Mouse (Mus musculus) brain, embryonic 14.5 days (tissue): ENCODE results near the gene Cnrip1. TPM values are rescaled to one million over a fixed set of nuclear protein-coding genes. Genes with fewer than 3 reads are reported as not detected.
A peak's percentile ranks its signal among the peaks of the same experiment; 100 is the strongest.
"Not testable (repeated sequence)": the region's sequence is repeated elsewhere in the genome, so short reads cannot be mapped to it uniquely, and the experiment has no call there.

Source experiments
- DNase-seq: peaks from one replicate; pipeline ENCODE4 v3.0.0-alpha.2; 2011; ENCODE audit warnings: low read depth
- CTCF ChIP-seq: fragments of 200-500 bp; IDR thresholded peaks from 2 replicates; pipeline ENCODE4 v1.5.1; 2012; ENCODE audit warnings: inconsistent platforms, mild to moderate bottlenecking, moderate library complexity, borderline replicate concordance; ENCODE audit not compliant: insufficient read depth, insufficient read length; ENCODE audit errors: extremely low read depth
- POLR2A ChIP-seq: fragments of 200-500 bp; IDR thresholded peaks from 2 replicates; pipeline ENCODE4 v1.6.1; 2012; ENCODE audit warnings: mild to moderate bottlenecking, inconsistent platforms, borderline replicate concordance; ENCODE audit not compliant: poor library complexity, insufficient read depth, insufficient read length, severe bottlenecking; ENCODE audit errors: extremely low read depth
- polyA plus RNA-seq: library from polyadenylated mRNA; depleted of rRNA; stranded (reverse); fragments of >200 nt; gene quantifications from 2 replicates; pipeline ENCODE4 v1.2.3, GENCODE M21; 2012; rRNA removed

The Cnrip1 gene
- polyA plus RNA-seq, result 104 and 132 TPM in 2 replicates

DNA sequence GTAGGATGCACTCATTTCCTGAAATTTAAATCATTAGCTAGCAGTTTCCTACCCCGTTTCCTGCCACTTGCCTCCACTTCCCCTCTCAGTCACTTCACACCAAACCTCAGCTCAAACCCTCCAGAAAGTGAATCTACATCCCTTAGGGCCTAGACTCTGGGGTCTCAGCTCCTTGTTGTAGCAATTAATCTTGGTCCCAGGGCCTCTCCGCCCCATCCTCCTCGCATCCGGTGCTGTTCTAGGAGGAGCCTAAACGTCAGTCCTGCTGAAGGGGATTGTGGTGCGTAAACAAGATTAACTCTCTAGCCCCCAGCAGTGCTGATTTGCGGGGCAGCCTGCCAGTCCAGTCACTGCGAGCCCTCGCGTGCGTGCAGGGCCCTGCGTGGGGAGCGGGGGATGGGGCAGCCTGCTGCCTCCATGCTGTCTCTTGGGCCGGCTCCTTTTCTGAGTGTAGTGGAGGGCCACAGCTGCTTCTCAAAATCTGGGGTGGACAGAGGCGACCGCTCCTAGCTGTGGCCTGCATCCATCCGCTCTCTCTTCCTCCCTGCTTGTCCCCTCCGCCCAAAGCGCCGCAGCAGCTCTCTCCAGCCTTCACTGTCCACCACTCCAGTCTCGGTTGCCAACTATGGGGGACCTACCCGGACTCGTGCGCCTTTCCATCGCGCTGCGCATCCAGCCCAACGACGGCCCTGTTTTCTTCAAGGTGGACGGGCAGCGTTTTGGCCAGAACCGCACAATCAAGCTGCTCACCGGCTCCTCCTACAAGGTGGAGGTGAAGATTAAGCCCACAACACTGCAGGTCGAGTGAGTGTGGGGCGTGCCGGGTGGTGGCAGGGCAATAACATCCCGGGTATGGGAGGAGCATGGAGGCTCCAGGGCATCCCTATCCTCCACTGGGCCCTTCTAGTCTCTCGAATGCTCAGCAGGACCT is at the start of gene Cnrip1, which contains the start of gene Plek:
Cnrip1 (plus strand) TSS at position 42 of the 931 bp plus-strand sequence.
Plek (minus strand) TSS at position 837 of the 931 bp plus-strand sequence.
- no peak for TF ChIP-seq CTCF
- TF ChIP-seq POLR2A, result peak; percentile 43; the same call in 1 of the 2 replicates
- peak; percentile 95 for DNase-seq

DNA sequence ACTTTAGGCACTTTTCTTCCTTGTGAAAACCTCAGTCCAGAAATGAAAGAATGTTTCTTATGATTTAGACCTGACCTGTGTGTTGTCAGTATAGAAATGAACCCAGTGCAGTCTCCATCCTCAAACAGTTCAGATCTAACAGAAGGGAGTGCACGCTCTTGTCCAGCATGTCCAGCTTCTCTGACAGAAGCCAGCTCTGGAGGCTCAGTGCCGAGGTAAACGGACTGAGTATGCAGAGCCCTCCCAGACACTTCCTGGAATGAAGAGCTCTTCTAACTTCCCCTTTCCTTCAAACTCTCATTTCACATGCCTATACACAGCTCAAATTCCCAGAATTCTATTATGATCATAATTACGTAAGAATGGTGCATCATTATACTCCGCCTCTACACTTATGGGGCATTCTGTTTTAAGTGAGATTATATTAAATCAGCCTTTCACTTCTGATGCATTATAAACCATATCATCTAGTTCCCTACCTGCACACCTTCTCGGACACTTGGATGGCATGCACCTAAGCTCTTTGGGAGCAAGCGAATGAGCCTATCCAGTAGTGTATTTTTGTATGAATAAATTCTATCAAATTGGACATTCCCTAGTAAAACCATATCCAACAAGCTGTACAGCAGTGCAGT is 48.5 kb upstream of the Cnrip1 start:
- no peak for DNase-seq
- TF ChIP-seq CTCF (no peak), POLR2A (no peak)

DNA sequence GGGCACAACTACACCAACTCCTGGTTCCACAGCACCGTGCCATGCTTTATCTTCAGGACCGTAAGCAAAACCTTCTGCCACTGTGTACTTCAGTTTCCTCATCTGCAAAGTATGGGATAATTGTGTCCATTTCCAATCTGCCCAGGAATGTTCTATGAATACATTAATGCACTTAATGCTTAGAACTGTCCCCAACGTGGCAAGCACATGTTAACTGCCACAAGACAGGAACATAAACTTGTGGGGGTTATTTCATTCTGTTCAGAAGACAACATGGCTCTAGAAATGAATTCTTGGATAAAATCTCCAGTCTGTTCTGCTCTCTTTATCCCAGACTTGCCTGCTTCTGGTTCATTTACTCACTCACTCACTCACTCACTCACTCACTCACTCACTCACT is 47.6 kb upstream of the Cnrip1 start:
- DNase-seq, result no peak
- TF ChIP-seq CTCF (no peak), POLR2A (no peak)

DNA sequence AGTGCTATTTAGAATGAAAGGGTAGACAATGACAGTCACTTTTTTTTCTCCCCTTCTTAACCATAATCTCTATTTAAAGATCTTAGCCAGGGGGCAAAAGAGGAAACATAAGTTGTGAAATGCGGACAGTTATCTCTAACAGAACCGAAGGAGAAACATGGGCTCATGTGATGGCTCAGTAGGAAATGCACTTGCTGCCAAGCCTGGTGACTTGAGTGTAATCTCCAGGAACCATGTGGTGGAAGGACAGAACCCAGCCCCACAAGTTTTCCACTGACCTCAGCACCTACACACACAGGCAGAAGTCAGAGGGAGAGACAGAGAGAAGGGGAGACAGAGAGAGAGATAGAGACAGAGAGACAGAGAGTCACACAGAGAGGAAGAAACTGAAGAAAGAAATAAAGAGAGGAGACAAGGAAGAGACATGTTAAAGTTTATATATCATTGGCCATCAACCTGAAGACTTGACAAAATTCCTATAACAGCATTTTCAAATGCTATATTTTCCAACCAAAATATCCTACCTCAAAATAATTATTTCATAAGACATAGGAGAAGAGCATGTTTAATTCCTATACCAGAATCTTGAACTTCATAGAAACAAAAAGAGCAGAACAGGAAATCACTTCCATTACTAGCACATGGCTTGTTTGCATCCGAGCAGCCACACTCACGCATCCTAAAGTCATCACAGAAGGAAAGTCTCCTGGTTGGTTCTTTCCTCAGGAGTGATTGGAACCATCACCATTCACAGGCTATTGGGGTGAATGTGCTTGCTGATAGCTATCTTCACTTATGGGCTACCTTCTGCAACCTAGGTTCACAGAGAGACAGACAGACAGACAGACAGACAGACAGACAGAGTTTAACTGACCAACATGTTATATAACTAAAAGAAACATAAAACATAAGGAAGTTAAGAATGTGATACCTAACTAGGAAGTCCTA is 46.2 kb upstream of the Cnrip1 start:
- no peak for TF ChIP-seq POLR2A
- no peak for TF ChIP-seq CTCF
- DNase-seq, result no peak

DNA sequence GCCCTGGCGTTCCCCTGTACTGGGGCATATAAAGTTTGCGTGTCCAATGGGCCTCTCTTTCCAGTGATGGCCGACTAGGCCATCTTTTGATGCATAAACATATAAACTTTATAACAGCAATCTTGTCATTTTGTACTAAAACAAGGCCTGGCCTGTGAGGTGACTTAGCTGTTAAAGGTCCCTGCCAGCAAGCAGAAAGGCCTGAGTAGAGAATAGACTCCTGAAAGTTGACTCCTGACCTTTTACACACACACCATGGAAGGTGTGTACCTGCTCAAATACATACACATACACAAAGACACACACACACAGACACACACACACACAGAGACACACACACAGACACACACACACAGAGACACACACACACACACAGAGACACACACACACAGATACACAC is 44.9 kb upstream of the Cnrip1 start:
- not testable (repeated sequence) for DNase-seq

DNA sequence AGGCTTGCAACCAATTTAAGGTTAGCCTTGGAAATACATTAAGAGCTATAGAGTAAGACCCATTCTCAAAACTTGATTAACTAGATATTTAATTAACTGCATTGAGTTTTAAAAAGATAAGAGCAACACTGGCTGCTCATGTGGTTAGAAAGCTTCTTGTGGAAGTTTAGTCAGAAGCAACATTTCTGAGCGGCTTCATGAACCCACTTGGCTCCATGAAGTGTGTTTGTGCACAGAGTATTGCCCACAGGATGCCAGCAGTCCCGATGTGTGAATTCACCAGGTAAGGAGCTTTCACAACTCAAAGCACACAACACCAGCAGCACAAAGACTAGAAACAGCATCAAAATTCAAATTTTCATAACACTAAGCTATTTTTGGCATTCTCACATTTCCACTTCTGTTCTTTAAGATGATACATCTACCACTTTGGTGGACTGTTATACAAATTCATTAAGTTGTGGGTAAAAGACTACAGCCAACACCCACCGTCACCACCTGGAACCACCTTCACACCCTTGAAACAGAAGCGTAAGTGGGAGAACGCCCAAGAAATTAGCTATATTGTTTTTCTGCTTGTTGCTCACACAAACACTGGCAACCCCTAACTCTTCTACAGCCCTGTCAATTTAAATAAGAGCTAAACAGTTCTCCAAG is 43.7 kb upstream of the Cnrip1 start:
- DNase-seq, result no peak

DNA sequence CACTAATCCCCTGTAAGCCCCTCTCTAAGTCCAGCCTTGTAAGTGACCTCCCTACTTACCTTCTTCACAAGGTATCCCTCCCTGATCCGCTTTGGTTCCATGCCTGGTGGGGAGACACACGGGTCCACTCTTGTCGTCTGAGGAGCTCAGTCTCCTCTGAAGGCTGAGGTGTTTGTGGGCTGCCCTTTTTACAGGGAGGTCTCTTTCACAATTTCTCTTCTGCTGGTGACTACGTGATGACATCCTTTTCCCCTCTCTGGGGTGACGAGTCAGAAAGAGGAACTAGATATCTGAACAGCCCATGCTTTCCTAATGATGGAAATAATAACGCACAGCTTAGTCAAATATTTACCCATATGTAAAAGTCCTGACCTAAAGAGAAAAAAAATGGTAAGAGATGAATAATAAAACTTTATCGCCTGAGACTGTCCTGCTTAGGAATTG is 42.9 kb upstream of the Cnrip1 start:
- TF ChIP-seq CTCF (no peak), POLR2A (no peak)
- DNase-seq, result no peak

More for the DNA sequence above, 43.7 kb upstream of the Cnrip1 start:
- TF ChIP-seq CTCF (no peak), POLR2A (no peak)

DNA sequence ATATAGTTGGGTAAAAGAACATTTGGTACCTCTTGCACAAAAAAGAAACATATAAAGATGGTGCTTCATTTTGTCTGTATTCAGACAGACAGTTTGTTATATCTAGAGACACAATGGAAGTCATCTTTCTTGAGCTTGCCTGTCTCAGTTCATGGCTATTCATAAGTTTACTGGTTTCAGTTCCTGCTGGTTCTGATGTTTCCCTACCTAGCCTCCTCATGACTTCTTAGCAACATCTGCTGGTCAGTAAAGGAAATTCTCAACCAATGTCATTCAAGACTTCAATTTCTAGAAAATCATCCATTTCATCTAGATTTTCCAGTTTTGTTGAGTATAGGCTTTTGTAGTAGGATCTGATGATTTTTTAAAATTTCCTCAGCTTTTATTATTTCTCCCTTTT is 38.4 kb upstream of the Cnrip1 start:
- TF ChIP-seq POLR2A, result no peak
- no peak for TF ChIP-seq CTCF

DNA sequence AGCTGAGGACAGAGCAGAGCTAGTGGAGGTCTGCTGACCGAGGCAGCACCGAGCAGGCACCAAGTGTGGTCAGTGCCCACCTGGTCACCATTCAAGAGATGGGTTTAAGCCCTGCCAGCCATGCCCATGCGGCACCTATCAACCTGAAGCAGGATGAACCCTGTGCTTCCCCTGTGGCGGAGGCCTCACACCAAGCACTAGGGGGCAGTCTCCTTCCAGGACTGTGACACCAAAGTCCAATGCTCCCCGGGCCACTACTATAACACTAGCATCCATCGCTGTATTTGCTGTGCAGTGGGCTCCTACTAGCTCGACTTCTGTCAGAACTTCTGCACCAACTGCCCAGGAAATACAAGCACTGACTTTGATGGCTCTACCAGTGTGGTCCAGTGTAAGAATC is 32.1 kb upstream of the Cnrip1 start:
- no peak for DNase-seq
- TF ChIP-seq POLR2A (no peak), CTCF (no peak)

More for the DNA sequence above, 38.4 kb upstream of the Cnrip1 start:
- no peak for DNase-seq

DNA sequence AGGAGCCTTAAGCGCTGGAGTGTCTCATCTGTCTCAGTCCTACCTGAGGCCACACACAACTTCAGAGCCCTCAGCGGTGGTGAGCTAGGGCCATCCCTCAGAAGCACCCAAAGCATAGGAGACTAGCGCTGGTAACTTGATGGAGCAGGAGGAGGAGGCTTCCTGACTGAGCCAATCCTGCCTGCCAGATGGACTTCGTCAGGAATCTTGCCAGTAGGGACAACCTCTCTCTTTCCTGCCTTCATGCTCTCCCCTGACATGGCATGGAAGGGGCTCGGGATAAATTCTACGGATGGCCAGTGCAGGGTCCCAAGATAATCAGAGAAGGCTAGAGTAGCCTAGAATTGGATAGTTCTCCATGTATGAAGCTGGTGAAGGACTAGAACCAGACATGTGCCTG is 28.2 kb upstream of the Cnrip1 start:
- DNase-seq, result no peak
- no peak for TF ChIP-seq POLR2A
- no peak for TF ChIP-seq CTCF
